30 mouse cellular contexts compared by ENCODE assay signal in the genomic region with DNA sequence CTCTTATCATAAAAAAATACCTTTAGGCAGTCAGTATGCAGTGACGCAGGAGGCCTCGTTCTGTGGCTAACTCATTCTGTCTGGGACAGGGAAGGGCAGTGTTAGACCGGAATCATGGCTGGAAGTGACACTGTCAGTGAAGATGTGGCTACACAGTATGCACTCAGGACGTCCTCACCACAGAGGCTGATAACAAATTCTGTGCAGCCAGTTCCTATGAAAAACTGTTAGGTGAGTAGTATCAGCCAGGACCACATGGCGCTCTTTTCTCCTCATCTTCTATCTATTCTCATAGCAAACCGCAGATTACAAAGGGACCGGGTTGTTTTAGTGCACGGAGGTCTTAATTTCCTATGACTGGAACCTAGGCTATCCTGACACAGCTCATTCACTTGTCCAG. TPM values are rescaled to one million over a fixed set of nuclear protein-coding genes. Genes with fewer than 3 reads are reported as not detected.
A peak's percentile ranks its signal among the peaks of the same experiment; 100 is the strongest.
DNase-seq lines count a peak whose midpoint lies in the region; ATAC-seq and TF ChIP-seq lines count a peak whose summit lies in the region.
"Had no signal": no experiment of that assay in that cellular context is flagged by ENCODE, and none has a peak within 500 bp of the region (broad histone marks: within the 10 kb centered on the region; RNA-seq: fewer than 3 reads in every experiment).

No protein-coding gene starts in this region.

- no peak overlapping the region for H3K4me2 ChIP-seq in liver, embryonic 15.5 days
- H3K4me2 ChIP-seq in stomach, postnatal 0 days (replicated peaks; ENCODE audit: low read depth), result no peak overlapping the region
- no peak overlapping the region for H3K4me2 ChIP-seq in forebrain, embryonic 14.5 days (ENCODE audit: low read length)
- H3K4me2 ChIP-seq: embryonic facial prominence, embryonic 12.5 days; heart, embryonic 12.5 days; hindbrain, embryonic 13.5 days; midbrain, embryonic 15.5 days; stomach, embryonic 15.5 days had no signal

- peak; percentile 82 for ATAC-seq in liver, embryonic 15.5 days (ENCODE audit: insufficient read depth)
- ATAC-seq in stomach, postnatal 0 days (ENCODE audit: low FRiP score, low TSS enrichment), result no peak
- no peak for ATAC-seq in forebrain, embryonic 14.5 days
- ATAC-seq: forebrain, postnatal 0 days; intestine, postnatal 0 days; midbrain, embryonic 15.5 days; Patski had no signal

- no peak overlapping the region for H3K27ac ChIP-seq in liver, embryonic 15.5 days (replicated peaks)
- H3K27ac ChIP-seq in stomach, postnatal 0 days (replicated peaks), result no peak overlapping the region
- no peak overlapping the region for H3K27ac ChIP-seq in forebrain, embryonic 14.5 days (ENCODE audit: low read depth, low read length)
- H3K27ac ChIP-seq: embryonic facial prominence, embryonic 12.5 days; heart, adult 2 months; hindbrain, embryonic 13.5 days; midbrain, embryonic 10.5 days; midbrain, embryonic 15.5 days; stomach, embryonic 15.5 days had no signal

- H3K9ac ChIP-seq in liver, embryonic 15.5 days, result no peak overlapping the region
- no peak overlapping the region for H3K9ac ChIP-seq in stomach, postnatal 0 days (ENCODE audit: low read length)
- H3K9ac ChIP-seq in forebrain, embryonic 14.5 days (ENCODE audit: low read length), result no peak overlapping the region
- H3K9ac ChIP-seq: embryonic facial prominence, embryonic 12.5 days; forebrain, postnatal 0 days; heart, embryonic 12.5 days; hindbrain, embryonic 13.5 days; midbrain, embryonic 15.5 days; stomach, embryonic 15.5 days had no signal

- no peak for TF ChIP-seq CTCF in stomach, postnatal 0 days (IDR thresholded peaks at IDR 0.05; ENCODE audit: low read depth)

- H3K4me1 ChIP-seq in liver, embryonic 15.5 days (replicated peaks), result peaks cover 44% of the 10 kb centered on the region
- peaks cover 4% of the 10 kb centered on the region; the same call in 1 of the 2 replicates for H3K4me1 ChIP-seq in stomach, postnatal 0 days (replicated peaks; ENCODE audit: control insufficient read depth, insufficient read depth)
- H3K4me1 ChIP-seq in forebrain, embryonic 14.5 days (ENCODE audit: control insufficient read depth, insufficient read depth, low read length), result no peaks in the 10 kb centered on the region

- no peaks in the 10 kb centered on the region for H3K36me3 ChIP-seq in liver, embryonic 15.5 days (replicated peaks)
- H3K36me3 ChIP-seq in stomach, postnatal 0 days (ENCODE audit: control insufficient read depth, insufficient read depth, low read length), result no peaks in the 10 kb centered on the region
- no peaks in the 10 kb centered on the region for H3K36me3 ChIP-seq in forebrain, embryonic 14.5 days (ENCODE audit: control insufficient read depth, insufficient read depth, low read length)
- H3K36me3 ChIP-seq: embryonic facial prominence, embryonic 12.5 days; heart, embryonic 12.5 days; hindbrain, embryonic 13.5 days; midbrain, embryonic 10.5 days; midbrain, embryonic 15.5 days; stomach, embryonic 15.5 days had no signal

- TF ChIP-seq EP300 in stomach, postnatal 0 days (optimal IDR thresholded peaks at IDR 0.05), result no peak

- 16% methylated on average over 8 of the region's 8 CpGs for WGBS in liver, embryonic 15.5 days (ENCODE audit: insufficient replicate concordance)
- 87% methylated on average over 8 of the region's 8 CpGs for WGBS in stomach, postnatal 0 days
- WGBS in forebrain, embryonic 14.5 days, result 91% methylated on average over 8 of the region's 8 CpGs

- no peaks in the 10 kb centered on the region for H3K9me3 ChIP-seq in liver, embryonic 15.5 days (replicated peaks)
- H3K9me3 ChIP-seq in stomach, postnatal 0 days (ENCODE audit: control insufficient read depth, low read length), result no peaks in the 10 kb centered on the region
- no peaks in the 10 kb centered on the region for H3K9me3 ChIP-seq in forebrain, embryonic 14.5 days (replicated peaks; ENCODE audit: control insufficient read depth, low read length)
- H3K9me3 ChIP-seq: embryonic facial prominence, embryonic 12.5 days; heart, embryonic 12.5 days; hindbrain, embryonic 13.5 days; midbrain, embryonic 10.5 days; midbrain, embryonic 15.5 days; stomach, embryonic 15.5 days had no signal

- no peak overlapping the region for H3K4me3 ChIP-seq in liver, embryonic 15.5 days (replicated peaks)
- H3K4me3 ChIP-seq in stomach, postnatal 0 days (ENCODE audit: low read depth, low read length), result no peak overlapping the region
- H3K4me3 ChIP-seq in forebrain, embryonic 14.5 days (ENCODE audit: low read depth, low read length), result no peak overlapping the region
- H3K4me3 ChIP-seq: embryonic facial prominence, embryonic 12.5 days; heart, adult 2 months; heart, embryonic 12.5 days; hindbrain, embryonic 13.5 days; midbrain, embryonic 10.5 days; midbrain, embryonic 15.5 days; stomach, embryonic 15.5 days had no signal

- H3K27me3 ChIP-seq in liver, embryonic 15.5 days, result peaks cover 14% of the 10 kb centered on the region
- no peaks in the 10 kb centered on the region for H3K27me3 ChIP-seq in stomach, postnatal 0 days (ENCODE audit: control insufficient read depth, insufficient read depth, low read length)
- H3K27me3 ChIP-seq in forebrain, embryonic 14.5 days (replicated peaks; ENCODE audit: control insufficient read depth, insufficient read depth, low read length), result no peaks in the 10 kb centered on the region
- H3K27me3 ChIP-seq: embryonic facial prominence, embryonic 12.5 days; heart, embryonic 12.5 days; hindbrain, embryonic 13.5 days; midbrain, embryonic 15.5 days; Patski; stomach, embryonic 15.5 days had no signal

- intact Hi-C loops in left cerebral cortex, postnatal 25 days (cut with DNase I), result no loop called here

- DNase-seq in c-Kit-positive CD71-negative TER-119-negative erythroid progenitor cells, embryonic 14.5 days (ENCODE audit: low read depth), result peak; percentile 55
- peak; percentile 52 for DNase-seq in liver
- DNase-seq in left cerebral cortex, postnatal 25 days (ENCODE audit: low spot score in 2 of 2), result no peak
- DNase-seq in stomach, postnatal 0 days (ENCODE audit: low spot score), result no peak
- no peak for DNase-seq in cerebellum, postnatal 4 days (ENCODE audit: low spot score in 2 of 2)
- DNase-seq in forebrain, embryonic 14.5 days (ENCODE audit: low spot score), result no peak
- DNase-seq: adrenal gland, postnatal 14 days; B cell, adult 2 months; cerebellum, adult 2 months; cerebellum, postnatal 25 days; embryo, embryonic 11 days; forebrain, postnatal 0 days; gastrocnemius, postnatal 10 days; heart, adult 2 months; heart, postnatal 4 days; kidney, adult 9 months; kidney, postnatal 10 days; layer of hippocampus, postnatal 36 days; lung, postnatal 36 days; right cerebral cortex, postnatal 25 days; thymus, postnatal 14 days had no signal

RNA-seq across cellular contexts. Expression of gene Nfkb1, which starts 4.9 kb away (rescaled TPM):
- polyA plus RNA-seq in liver, embryonic 15.5 days (2015; fragmentation: Nextera tagmentation; extraction: Ambion mirVana), result 12.0 and 13.2 TPM in 2 replicates
- 10 to 100 TPM; 17.7 to 20.2 TPM for total RNA-seq in left cerebral cortex, postnatal 25 days (2021)
- polyA plus RNA-seq in stomach, postnatal 0 days (2015; fragmentation: Nextera tagmentation; extraction: Ambion mirVana), result 13.7 and 16.7 TPM in 2 replicates
- 7.2 TPM in 2 replicates for polyA plus RNA-seq in forebrain, embryonic 14.5 days (2014; fragmentation: Nextera tagmentation; extraction: Ambion mirVana)

Comparison
In these comparisons a context has a peak if more than half of its experiments do, and no peak if none do; other contexts are left out.
1. DNase-seq: peak in c-Kit-positive CD71-negative TER-119-negative erythroid progenitor cells, embryonic 14.5 days (single experiment) and liver (single experiment); none in left cerebral cortex, postnatal 25 days (0 of 2), stomach, postnatal 0 days (single experiment), cerebellum, postnatal 4 days (0 of 2) and forebrain, embryonic 14.5 days (single experiment).